Mouse (Mus musculus) embryonic facial prominence, embryonic 14.5 days (tissue): ENCODE measurements at regions not wholly inside any gene's neighbourhood (a gene's known extent, or its start where the extent isn't known, plus 50 kb on each side); places are given as distances from the start of the nearest gene placed in this dataset.

Experiments used
- ATAC-seq: fragments of 200-750 bp; cut with Nextera tagmentation; 2 replicates; pipeline ENCODE4 v1.8.0; 2017; ENCODE audit warnings: low read depth, moderate number of reproducible peaks, moderate TSS enrichment
- DNase-seq: peaks from one replicate; pipeline ENCODE4 v3.0.0-alpha.2; 2015; ENCODE audit warnings: low spot score
- H3K27ac ChIP-seq: fragments of 300-500 bp; sonication (generic); replicated peaks from 2 replicates; pipeline ENCODE4 v1.5.1; 2014; ENCODE audit warnings: low read depth, mild to moderate bottlenecking, low read length, moderate library complexity
- H3K27me3 ChIP-seq: fragments of 300-500 bp; sonication (generic); replicated peaks from 2 replicates; pipeline ENCODE4 v1.6.1; 2014; ENCODE audit warnings: low read length; ENCODE audit not compliant: control insufficient read depth, insufficient read depth
- H3K36me3 ChIP-seq: fragments of 300-500 bp; sonication (generic); 2 replicates; pipeline ENCODE4 v1.6.1; 2014; ENCODE audit warnings: low read length, mixed read lengths; ENCODE audit not compliant: control insufficient read depth, insufficient read depth
- H3K4me1 ChIP-seq: fragments of 300-500 bp; sonication (generic); 2 replicates; pipeline ENCODE4 v1.6.1; 2014; ENCODE audit warnings: antibody characterized with exemption, low read length; ENCODE audit not compliant: control insufficient read depth, insufficient read depth
- H3K4me2 ChIP-seq: fragments of 300-500 bp; sonication (generic); 2 replicates; pipeline ENCODE4 v1.6.1; 2014; ENCODE audit warnings: low read depth, mild to moderate bottlenecking, low read length, moderate library complexity, mixed read lengths
- H3K4me3 ChIP-seq: fragments of 300-500 bp; sonication (generic); 2 replicates; pipeline ENCODE4 v1.5.1; 2014; ENCODE audit warnings: low read depth, mild to moderate bottlenecking, low read length
- H3K9ac ChIP-seq: fragments of 300-500 bp; sonication (generic); 2 replicates; pipeline ENCODE4 v1.6.1; 2014; ENCODE audit warnings: low read depth, mild to moderate bottlenecking, low read length, moderate library complexity, mixed read lengths
- H3K9me3 ChIP-seq: fragments of 300-500 bp; sonication (generic); 2 replicates; pipeline ENCODE4 v1.6.1; 2016; ENCODE audit warnings: low read length; ENCODE audit not compliant: control insufficient read depth
- WGBS: fragments of 180-500 bp; shearing (Covaris S2); extraction: QIAGEN DNeasy Blood & Tissue Kit; methylation state at CpG from one replicate; pipeline ENCODE4 v1.1.7; 2014; 5-methylcytosine and 5-hydroxymethylcytosine counted together

GRCm38 (mm10) chr9:30234501-30235163 is 192.3 kb upstream of the Snx19 start:
- Histone ChIP-seq H3K4me1 (no peaks in the 10 kb centered on the region), H3K4me3 (no peak overlapping the region), H3K36me3 (no peaks in the 10 kb centered on the region), H3K9ac (no peak overlapping the region), H3K4me2 (no peak overlapping the region), H3K27me3 (no peaks in the 10 kb centered on the region), H3K27ac (no peak overlapping the region), H3K9me3 (no peaks in the 10 kb centered on the region)
- ATAC-seq, result peak; percentile 72
- peak; percentile 30 for DNase-seq
- 77% methylated on average over 8 of the region's 8 CpGs for WGBS

GRCm38 (mm10) chr9:30235791-30236190 is 191.1 kb upstream of the Snx19 start:
- ATAC-seq (no peak), DNase-seq (no peak)
- H3K9me3 ChIP-seq, result no peaks in the 10 kb centered on the region
- H3K4me2 ChIP-seq, result no peak overlapping the region
- no peak overlapping the region for H3K4me3 ChIP-seq
- H3K36me3 ChIP-seq, result no peaks in the 10 kb centered on the region
- no peaks in the 10 kb centered on the region for H3K27me3 ChIP-seq
- H3K9ac ChIP-seq, result no peak overlapping the region
- H3K27ac ChIP-seq, result no peak overlapping the region
- WGBS, result 62% methylated on average over 3 of the region's 3 CpGs
- H3K4me1 ChIP-seq, result no peaks in the 10 kb centered on the region

GRCm38 (mm10) chr9:30242107-30242506 is 184.8 kb upstream of the Snx19 start:
- Histone ChIP-seq H3K9ac (no peak overlapping the region), H3K36me3 (no peaks in the 10 kb centered on the region), H3K9me3 (no peaks in the 10 kb centered on the region), H3K4me3 (no peak overlapping the region), H3K4me2 (no peak overlapping the region), H3K27me3 (no peaks in the 10 kb centered on the region), H3K4me1 (no peaks in the 10 kb centered on the region), H3K27ac (no peak overlapping the region)
- DNase-seq (no peak), ATAC-seq (no peak)
- WGBS, result 81% methylated on average over 5 of the region's 5 CpGs

- no peaks in the 10 kb centered on the region for H3K27me3 ChIP-seq
- H3K4me2 ChIP-seq, result 0 out of 2 replicates have a peak overlapping the region, but pooled peaks have one; percentile 29
- H3K36me3 ChIP-seq, result no peaks in the 10 kb centered on the region
- no peak overlapping the region for H3K9ac ChIP-seq
- ATAC-seq, result peak; percentile 87
- H3K4me3 ChIP-seq, result no peak overlapping the region
- no peaks in the 10 kb centered on the region for H3K4me1 ChIP-seq
- peak; percentile 94 for DNase-seq
- WGBS, result 21% methylated on average over 11 of the region's 11 CpGs
- no peaks in the 10 kb centered on the region for H3K9me3 ChIP-seq
- no peak overlapping the region for H3K27ac ChIP-seq
Observed at GRCm38 (mm10) chr9:30264533-30265168, 162.3 kb upstream of the Snx19 start.

- H3K36me3 ChIP-seq, result no peaks in the 10 kb centered on the region
- no peaks in the 10 kb centered on the region for H3K9me3 ChIP-seq
- no peak for ATAC-seq
- H3K9ac ChIP-seq, result no peak overlapping the region
- H3K27ac ChIP-seq, result no peak overlapping the region
- 0 out of 2 replicates have a peak, but pooled peaks cover 3% of the 10 kb centered on the region for H3K4me1 ChIP-seq
- DNase-seq, result peak; percentile 58
- no peaks in the 10 kb centered on the region for H3K27me3 ChIP-seq
- no peak overlapping the region for H3K4me2 ChIP-seq
- no peak overlapping the region for H3K4me3 ChIP-seq
- WGBS, result 48% methylated on average over 5 of the region's 5 CpGs
Observed at GRCm38 (mm10) chr9:30271081-30271480, 155.8 kb upstream of the Snx19 start.

GRCm38 (mm10) chr9:30273836-30274235 is 153.1 kb upstream of the Snx19 start:
- no peak overlapping the region for H3K4me2 ChIP-seq
- no peak overlapping the region for H3K27ac ChIP-seq
- no peak overlapping the region for H3K9ac ChIP-seq
- ATAC-seq (no peak), DNase-seq (no peak)
- 0 out of 2 replicates have a peak, but pooled peaks cover 3% of the 10 kb centered on the region for H3K4me1 ChIP-seq
- no peaks in the 10 kb centered on the region for H3K36me3 ChIP-seq
- H3K27me3 ChIP-seq, result no peaks in the 10 kb centered on the region
- WGBS, result 53% methylated on average over 4 of the region's 4 CpGs
- H3K4me3 ChIP-seq, result no peak overlapping the region
- no peaks in the 10 kb centered on the region for H3K9me3 ChIP-seq

- Histone ChIP-seq H3K27ac (no peak overlapping the region), H3K9me3 (no peaks in the 10 kb centered on the region), H3K27me3 (no peaks in the 10 kb centered on the region), H3K4me3 (no peak overlapping the region), H3K9ac (no peak overlapping the region), H3K36me3 (no peaks in the 10 kb centered on the region), H3K4me2 (no peak overlapping the region), H3K4me1 (no peaks in the 10 kb centered on the region)
- no peak for DNase-seq
- WGBS, result 44% methylated on average over 1 of the region's 1 CpGs
- no peak for ATAC-seq
Observed at GRCm38 (mm10) chr9:30278231-30278630, 148.7 kb upstream of the Snx19 start.

GRCm38 (mm10) chr9:30283080-30283770 is 143.7 kb upstream of the Snx19 start:
- H3K36me3 ChIP-seq, result no peaks in the 10 kb centered on the region
- 87% methylated on average over 12 of the region's 12 CpGs for WGBS
- H3K4me3 ChIP-seq, result no peak overlapping the region
- H3K27me3 ChIP-seq, result no peaks in the 10 kb centered on the region
- no peak overlapping the region for H3K9ac ChIP-seq
- H3K4me1 ChIP-seq, result no peaks in the 10 kb centered on the region
- no peak overlapping the region for H3K27ac ChIP-seq
- H3K4me2 ChIP-seq, result no peak overlapping the region
- H3K9me3 ChIP-seq, result no peaks in the 10 kb centered on the region
- no peak for ATAC-seq
- no peak for DNase-seq
